Mouse (Mus musculus): ENCODE measurements around the gene Cox6a1. TPM values are rescaled to one million over a fixed set of nuclear protein-coding genes. Genes with fewer than 3 reads are reported as not detected.

Gene Cox6a1
- polyA plus RNA-seq, 1 experiment from 2014 or later = 1,343 TPM

DNA sequence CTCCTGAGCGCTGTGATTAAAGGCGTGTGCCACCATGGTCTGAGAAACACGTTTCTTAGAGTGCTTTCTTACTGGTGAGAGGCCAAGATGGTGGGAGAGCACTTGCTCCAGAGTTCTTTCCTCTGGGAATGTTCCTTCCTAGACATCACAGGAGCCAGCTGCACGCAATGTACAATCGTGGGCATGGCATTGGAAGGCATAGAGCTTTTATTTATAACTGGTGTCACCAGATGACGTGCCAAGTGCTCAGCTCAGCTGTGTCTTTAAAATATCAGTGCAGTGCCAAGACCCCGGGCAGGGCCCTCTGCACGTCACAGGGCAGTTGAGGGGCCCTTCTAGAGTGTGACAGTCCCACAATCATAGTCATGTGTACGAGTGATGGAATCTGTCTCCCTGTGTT is 17.8 kb downstream of the Cox6a1 start:
- ATAC-seq = no peak
- Histone ChIP-seq H3K9me3 (ENCODE audit: control insufficient read depth, low read length) (no peaks in the 10 kb centered on the region), H3K9ac (ENCODE audit: low read depth, low read length) (no peak overlapping the region), H3K36me3 (ENCODE audit: control insufficient read depth, insufficient read depth, low read length) (peaks cover 40% of the 10 kb centered on the region), H3K4me3 (ENCODE audit: low read length) (no peak overlapping the region), H3K27ac (ENCODE audit: low read depth, low read length) (no peak overlapping the region), H3K27me3 (replicated peaks; ENCODE audit: control insufficient read depth, insufficient read depth, low read length) (no peaks in the 10 kb centered on the region), H3K4me1 (ENCODE audit: control insufficient read depth, insufficient read depth, low read depth, low read length) (peaks cover 15% of the 10 kb centered on the region), H3K4me2 (ENCODE audit: low read length) (no peak overlapping the region)
- 86% methylated on average over 9 of the region's 9 CpGs for WGBS

GRCm38 (mm10) chr5:115327610-115328548 is 20.9 kb downstream of the Cox6a1 start:
- WGBS = under 1% methylated on average over 54 of the region's 55 CpGs
- H3K9ac ChIP-seq (ENCODE audit: low read depth, low read length) = peak overlapping the region; percentile 87

DNA sequence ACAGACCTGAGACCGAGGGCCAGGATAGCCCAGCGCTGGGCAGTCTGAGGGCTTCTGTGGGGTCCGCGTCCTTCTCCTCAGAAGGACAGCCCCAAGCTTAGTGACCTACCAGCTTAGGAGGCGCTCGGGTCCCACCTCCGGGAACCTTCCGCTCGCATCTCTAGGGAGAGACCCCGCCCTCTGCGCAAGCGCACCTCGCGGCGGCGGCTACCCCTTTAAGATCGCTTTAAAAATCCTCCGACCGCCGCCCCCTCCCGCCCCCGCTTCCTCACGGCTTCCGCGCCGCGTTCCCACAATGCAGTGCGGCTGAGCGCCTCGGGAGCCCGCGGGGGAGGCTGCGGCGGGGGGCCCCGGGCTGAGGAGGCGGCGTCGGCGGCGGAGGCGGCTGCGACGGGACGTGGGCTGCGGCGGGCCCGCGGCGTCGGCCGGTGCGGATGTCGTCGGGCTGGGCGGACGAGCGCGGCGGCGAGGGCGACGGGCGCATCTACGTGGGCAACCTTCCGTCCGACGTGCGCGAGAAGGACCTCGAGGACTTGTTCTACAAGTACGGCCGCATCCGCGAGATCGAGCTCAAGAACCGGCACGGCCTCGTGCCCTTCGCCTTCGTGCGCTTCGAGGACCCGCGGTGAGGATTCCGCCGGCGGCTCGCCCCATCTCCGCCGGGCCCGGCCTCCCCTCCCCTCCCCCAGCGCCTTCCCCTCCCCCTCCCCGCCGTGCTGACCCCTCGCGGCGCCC is 21.7 kb downstream of the Cox6a1 start, which contains the start of gene Srsf9:
Gene Srsf9, plus strand, starts transcription at position 303 of the 735 bp plus-strand sequence.
- Histone ChIP-seq H3K4me3 (ENCODE audit: low read length) (peak within 1 kb of the TSS; percentile 83), H3K9me3 (ENCODE audit: control insufficient read depth, low read length) (no peaks in the 10 kb centered on the region), H3K4me2 (ENCODE audit: low read length) (peak within 1 kb of the TSS; percentile 86), H3K27ac (ENCODE audit: low read depth, low read length) (peak within 1 kb of the TSS; percentile 88), H3K9ac (ENCODE audit: low read depth, low read length) (peak within 1 kb of the TSS; percentile 87), H3K27me3 (replicated peaks; ENCODE audit: control insufficient read depth, insufficient read depth, low read length) (no peaks in the 10 kb centered on the region), H3K36me3 (ENCODE audit: control insufficient read depth, insufficient read depth, low read length) (peaks cover 11% of the 10 kb centered on the region), H3K4me1 (ENCODE audit: control insufficient read depth, insufficient read depth, low read depth, low read length) (peaks cover 20% of the 10 kb centered on the region)
- peak; percentile 92 for ATAC-seq
- under 1% methylated on average over 73 of the region's 97 CpGs for WGBS

More at GRCm38 (mm10) chr5:115327610-115328548, 20.9 kb downstream of the Cox6a1 start:
- H3K27ac ChIP-seq (ENCODE audit: low read depth, low read length) = peak overlapping the region; percentile 88
- H3K4me2 ChIP-seq (ENCODE audit: low read length) = peak overlapping the region; percentile 69
- no peaks in the 10 kb centered on the region for H3K27me3 ChIP-seq (replicated peaks; ENCODE audit: control insufficient read depth, insufficient read depth, low read length)
- H3K9me3 ChIP-seq (ENCODE audit: control insufficient read depth, low read length) = no peaks in the 10 kb centered on the region
- H3K4me3 ChIP-seq (ENCODE audit: low read length) = peak overlapping the region; percentile 83
- peaks cover 20% of the 10 kb centered on the region for H3K4me1 ChIP-seq (ENCODE audit: control insufficient read depth, insufficient read depth, low read depth, low read length)
- peak; percentile 37 for ATAC-seq
- H3K36me3 ChIP-seq (ENCODE audit: control insufficient read depth, insufficient read depth, low read length) = peaks cover 17% of the 10 kb centered on the region

GRCm38 (mm10) chr5:115326256-115326831 is 22.4 kb downstream of the Cox6a1 start:
- peak; percentile 35; the same call in 1 of the 2 replicates for ATAC-seq
- Histone ChIP-seq H3K36me3 (ENCODE audit: control insufficient read depth, insufficient read depth, low read length) (peaks cover 8% of the 10 kb centered on the region; the same call in 1 of the 2 replicates), H3K4me2 (ENCODE audit: low read length) (peak overlapping the region; percentile 86), H3K27me3 (replicated peaks; ENCODE audit: control insufficient read depth, insufficient read depth, low read length) (no peaks in the 10 kb centered on the region), H3K4me3 (ENCODE audit: low read length) (peak overlapping the region; percentile 83), H3K27ac (ENCODE audit: low read depth, low read length) (peak overlapping the region; percentile 81), H3K9me3 (ENCODE audit: control insufficient read depth, low read length) (no peaks in the 10 kb centered on the region), H3K9ac (ENCODE audit: low read depth, low read length) (peak overlapping the region; percentile 87), H3K4me1 (ENCODE audit: control insufficient read depth, insufficient read depth, low read depth, low read length) (peaks cover 20% of the 10 kb centered on the region)
- 25% methylated on average over 11 of the region's 11 CpGs for WGBS

GRCm38 (mm10) chr5:115319004-115319940 is 29.5 kb downstream of the Cox6a1 start:
- Histone ChIP-seq H3K36me3 (ENCODE audit: control insufficient read depth, insufficient read depth, low read length) (no peaks in the 10 kb centered on the region), H3K9ac (ENCODE audit: low read depth, low read length) (peak overlapping the region; percentile 61), H3K27me3 (replicated peaks; ENCODE audit: control insufficient read depth, insufficient read depth, low read length) (no peaks in the 10 kb centered on the region), H3K4me3 (ENCODE audit: low read length) (peak overlapping the region; percentile 43), H3K4me2 (ENCODE audit: low read length) (peak overlapping the region; percentile 84), H3K27ac (ENCODE audit: low read depth, low read length) (peak overlapping the region; percentile 71), H3K4me1 (ENCODE audit: control insufficient read depth, insufficient read depth, low read depth, low read length) (peaks cover 20% of the 10 kb centered on the region), H3K9me3 (ENCODE audit: control insufficient read depth, low read length) (no peaks in the 10 kb centered on the region)
- WGBS = 1% methylated on average over 22 of the region's 22 CpGs
- ATAC-seq = peak; percentile 77

DNA sequence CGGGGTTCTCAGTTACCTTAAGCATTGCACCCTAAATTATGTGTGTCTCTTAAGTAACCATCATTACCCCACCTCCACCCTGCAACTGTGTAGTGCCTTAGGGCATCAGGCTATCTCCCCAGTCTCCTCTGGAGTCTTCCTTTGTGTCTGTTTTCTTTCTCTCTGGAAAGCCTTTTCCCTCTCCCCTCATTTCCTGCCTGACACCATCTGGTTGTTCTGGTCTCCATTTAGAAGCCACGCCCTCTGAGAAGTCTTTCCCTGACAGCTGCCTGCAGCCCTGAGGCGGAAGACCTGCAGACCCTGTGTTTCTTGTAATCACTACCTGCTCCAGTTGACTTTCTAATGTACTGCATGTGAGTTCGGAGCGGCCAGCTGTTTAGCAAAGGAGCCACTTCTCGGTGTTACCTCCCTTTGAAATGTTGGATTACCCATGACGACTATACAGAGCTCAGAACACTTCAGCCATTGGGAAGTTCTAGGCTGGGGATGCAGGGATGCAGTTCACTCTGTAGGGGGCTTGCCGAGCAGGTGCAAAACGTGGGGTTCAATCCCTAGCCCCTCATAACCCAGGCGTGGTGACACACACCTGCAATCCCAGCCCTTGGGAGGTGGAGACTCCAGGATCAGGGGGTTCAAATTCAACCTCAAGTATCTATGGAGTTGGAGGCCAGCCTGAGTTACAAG is 31.0 kb downstream of the Cox6a1 start:
- Histone ChIP-seq H3K9me3 (ENCODE audit: control insufficient read depth, low read length) (no peaks in the 10 kb centered on the region), H3K27ac (ENCODE audit: low read depth, low read length) (peak overlapping the region; percentile 1), H3K4me1 (ENCODE audit: control insufficient read depth, insufficient read depth, low read depth, low read length) (peaks cover 20% of the 10 kb centered on the region), H3K27me3 (replicated peaks; ENCODE audit: control insufficient read depth, insufficient read depth, low read length) (no peaks in the 10 kb centered on the region), H3K4me2 (ENCODE audit: low read length) (no peak overlapping the region), H3K4me3 (ENCODE audit: low read length) (no peak overlapping the region), H3K9ac (ENCODE audit: low read depth, low read length) (no peak overlapping the region), H3K36me3 (ENCODE audit: control insufficient read depth, insufficient read depth, low read length) (no peaks in the 10 kb centered on the region)
- ATAC-seq = no peak
- 6% methylated on average over 10 of the region's 10 CpGs for WGBS

- Histone ChIP-seq H3K4me3 (ENCODE audit: low read length) (no peak overlapping the region), H3K9ac (ENCODE audit: low read depth, low read length) (peak overlapping the region; percentile 47), H3K36me3 (ENCODE audit: control insufficient read depth, insufficient read depth, low read length) (no peaks in the 10 kb centered on the region), H3K27ac (ENCODE audit: low read depth, low read length) (peak overlapping the region; percentile 25), H3K4me1 (ENCODE audit: control insufficient read depth, insufficient read depth, low read depth, low read length) (peaks cover 20% of the 10 kb centered on the region), H3K27me3 (replicated peaks; ENCODE audit: control insufficient read depth, insufficient read depth, low read length) (no peaks in the 10 kb centered on the region), H3K4me2 (ENCODE audit: low read length) (no peak overlapping the region), H3K9me3 (ENCODE audit: control insufficient read depth, low read length) (no peaks in the 10 kb centered on the region)
- peak; percentile 37; the same call in 1 of the 2 replicates for ATAC-seq
- 7% methylated on average over 14 of the region's 14 CpGs for WGBS
Observed at GRCm38 (mm10) chr5:115316968-115317644, 31.7 kb downstream of the Cox6a1 start.

Data from hindbrain, embryonic 16.5 days (tissue).